Mouse (Mus musculus) kidney, adult 18-20 months (tissue): Measurements from ENCODE around the gene Ext2.

Experiments
- DNase-seq: peaks from one replicate; pipeline ENCODE4 v3.0.0; 2021

Gene Ext2

GRCm38 (mm10) chr2:93666146-93666858, 156.1 kb downstream of the Ext2 start:
- DNase-seq, result no peak

GRCm38 (mm10) chr2:93665472-93665871, 156.9 kb downstream of the Ext2 start:
- DNase-seq, result no peak

DNA sequence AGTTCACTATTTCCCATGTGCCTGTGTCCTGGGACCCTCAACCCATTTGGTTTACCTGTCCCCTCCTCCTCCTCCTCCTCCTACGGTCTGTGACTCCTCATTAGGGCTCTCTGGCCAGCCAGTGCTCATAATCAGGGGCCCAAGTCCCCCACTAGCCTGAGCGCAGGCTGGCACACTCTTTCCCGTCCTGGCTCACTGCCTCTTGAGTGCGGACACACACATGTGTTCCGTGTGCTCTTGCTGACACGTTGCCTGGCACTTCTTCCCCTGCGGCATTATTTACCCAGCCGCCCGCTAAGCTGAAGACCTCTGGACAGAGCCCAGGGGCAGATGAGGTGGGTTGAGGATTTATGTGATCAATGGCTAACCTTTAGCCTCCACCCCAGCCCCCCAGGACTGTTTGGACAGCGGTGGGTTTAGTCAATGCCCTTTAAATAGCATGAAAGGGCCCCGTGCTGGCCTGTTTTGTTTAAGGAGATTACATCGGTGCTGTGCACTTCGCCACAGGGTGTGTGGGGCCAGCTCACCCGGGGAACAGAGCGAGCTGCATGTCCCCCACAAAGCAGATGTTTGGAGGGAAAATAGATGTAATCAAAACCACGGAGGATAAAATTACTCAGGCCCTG, 160.0 kb downstream of the Ext2 start:
- DNase-seq, result no peak

DNA sequence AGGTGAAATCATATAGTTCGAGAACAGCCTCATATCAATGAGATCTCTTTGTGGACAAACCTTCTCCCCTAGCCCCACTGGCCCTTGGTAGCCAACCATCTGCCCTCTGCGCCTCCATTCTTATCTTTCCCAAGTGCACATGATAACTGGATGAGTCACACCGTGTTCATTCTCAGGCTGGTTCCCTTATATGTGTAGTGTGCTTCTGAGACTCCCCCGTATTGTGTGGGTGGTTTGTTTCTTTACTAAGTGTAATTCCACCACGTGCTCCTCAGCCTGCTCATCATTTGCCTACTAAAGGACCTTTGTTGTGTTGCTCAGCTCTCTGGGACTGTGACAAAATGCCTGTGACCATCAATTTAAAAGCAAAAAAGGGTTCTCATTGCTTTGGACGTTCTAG, 161.3 kb downstream of the Ext2 start:
- DNase-seq, result no peak

GRCm38 (mm10) chr2:93659705-93660308, 162.6 kb downstream of the Ext2 start:
- peak; percentile 17 for DNase-seq

DNA sequence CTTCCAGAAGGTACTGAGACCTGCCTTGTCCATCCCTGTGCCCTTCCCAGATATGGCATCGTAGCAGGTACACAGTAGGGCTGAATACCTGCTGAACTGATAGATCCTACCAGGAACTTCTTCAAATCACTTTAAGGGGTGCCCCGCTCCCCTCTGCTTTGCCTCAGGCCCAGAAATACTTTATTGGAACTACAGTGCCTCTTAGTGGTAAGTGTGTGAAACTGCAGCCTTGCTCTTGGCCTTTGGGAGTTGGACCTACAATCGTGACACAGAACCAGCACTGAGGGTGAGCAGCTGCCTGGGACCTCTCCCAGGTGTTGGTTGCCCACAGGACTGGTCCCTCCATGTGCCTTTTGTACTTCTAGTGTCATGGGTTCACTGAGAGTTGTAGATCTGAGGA, 163.4 kb downstream of the Ext2 start:
- DNase-seq, result peak; percentile 43

GRCm38 (mm10) chr2:93654336-93655055, 167.9 kb downstream of the Ext2 start:
- DNase-seq, result no peak

- no peak for DNase-seq
Measured at GRCm38 (mm10) chr2:93649243-93649870, 173.0 kb downstream of the Ext2 start.

GRCm38 (mm10) chr2:93647924-93648575, 174.3 kb downstream of the Ext2 start:
- no peak for DNase-seq

DNA sequence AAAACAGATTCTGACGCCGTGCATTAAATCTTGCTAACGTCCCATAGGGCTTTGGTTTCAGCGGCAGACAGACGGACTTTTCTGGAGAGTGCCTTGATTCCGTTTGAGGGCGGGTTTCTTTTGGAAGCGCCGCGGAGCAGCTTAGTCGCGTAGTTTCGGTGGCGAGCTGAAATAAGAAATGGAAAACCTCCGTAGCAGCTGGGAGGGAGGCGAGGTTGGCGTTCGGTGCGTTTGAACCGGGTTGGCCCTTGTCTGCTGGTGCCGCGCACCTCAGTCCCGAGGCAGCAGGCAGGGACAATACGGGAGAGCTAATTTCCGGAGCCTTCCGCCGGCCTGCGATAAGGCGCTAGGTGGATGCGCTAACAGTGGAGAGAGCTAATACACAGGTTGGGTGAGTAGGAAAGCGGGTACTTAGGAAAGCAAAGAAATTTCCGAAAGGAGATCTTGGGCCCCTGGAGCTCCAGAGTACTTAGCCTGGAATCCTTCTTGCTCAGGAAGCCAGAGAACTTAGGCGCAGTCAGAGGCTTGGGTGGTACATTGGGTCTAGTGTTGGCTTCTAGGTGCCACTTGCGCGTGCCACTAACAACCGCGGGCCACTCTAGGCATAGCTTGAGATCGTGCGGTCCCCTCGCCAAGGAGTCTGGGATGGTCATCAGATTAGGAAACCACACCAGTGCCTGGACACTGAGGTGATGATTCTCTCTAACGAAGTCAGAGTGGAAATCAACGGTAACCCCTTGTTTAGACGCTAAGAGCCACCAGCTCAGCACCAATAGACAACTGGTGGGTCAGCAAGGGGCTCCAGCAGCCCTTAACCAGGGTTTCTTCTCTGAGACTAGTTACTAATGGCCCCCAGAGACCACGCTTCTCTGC, 175.1 kb downstream of the Ext2 start:
- peak; percentile 34 for DNase-seq

GRCm38 (mm10) chr2:93645626-93646320, 176.6 kb downstream of the Ext2 start:
- peak; percentile 13 for DNase-seq

- no peak for DNase-seq
Measured at GRCm38 (mm10) chr2:93645197-93645596, 177.2 kb downstream of the Ext2 start.

- no peak for DNase-seq
Measured at GRCm38 (mm10) chr2:93644731-93645130, 177.6 kb downstream of the Ext2 start.

- DNase-seq, result no peak
Measured at GRCm38 (mm10) chr2:93644234-93644633, 178.1 kb downstream of the Ext2 start.

DNA sequence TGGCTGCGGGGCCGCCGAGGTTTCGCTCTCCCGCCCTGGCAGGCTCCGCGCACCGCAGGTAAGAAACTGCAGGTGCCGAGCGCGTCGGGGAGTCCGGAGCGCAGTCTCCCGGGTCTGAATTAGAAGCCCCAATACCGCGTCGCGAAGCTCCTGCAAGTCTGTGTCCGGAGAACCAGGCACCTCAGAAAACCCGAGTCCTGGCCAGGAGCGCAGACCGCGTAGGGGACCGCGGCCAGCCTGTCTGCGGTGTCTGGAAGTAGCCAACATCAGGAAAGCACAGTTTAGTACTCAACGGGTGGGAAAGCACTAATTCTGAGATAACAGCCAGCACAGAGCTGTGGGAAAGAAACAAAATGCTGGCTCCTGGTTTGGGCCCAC, 179.0 kb downstream of the Ext2 start:
- DNase-seq, result no peak

GRCm38 (mm10) chr2:93634609-93635008, 187.8 kb downstream of the Ext2 start:
- no peak for DNase-seq

DNA sequence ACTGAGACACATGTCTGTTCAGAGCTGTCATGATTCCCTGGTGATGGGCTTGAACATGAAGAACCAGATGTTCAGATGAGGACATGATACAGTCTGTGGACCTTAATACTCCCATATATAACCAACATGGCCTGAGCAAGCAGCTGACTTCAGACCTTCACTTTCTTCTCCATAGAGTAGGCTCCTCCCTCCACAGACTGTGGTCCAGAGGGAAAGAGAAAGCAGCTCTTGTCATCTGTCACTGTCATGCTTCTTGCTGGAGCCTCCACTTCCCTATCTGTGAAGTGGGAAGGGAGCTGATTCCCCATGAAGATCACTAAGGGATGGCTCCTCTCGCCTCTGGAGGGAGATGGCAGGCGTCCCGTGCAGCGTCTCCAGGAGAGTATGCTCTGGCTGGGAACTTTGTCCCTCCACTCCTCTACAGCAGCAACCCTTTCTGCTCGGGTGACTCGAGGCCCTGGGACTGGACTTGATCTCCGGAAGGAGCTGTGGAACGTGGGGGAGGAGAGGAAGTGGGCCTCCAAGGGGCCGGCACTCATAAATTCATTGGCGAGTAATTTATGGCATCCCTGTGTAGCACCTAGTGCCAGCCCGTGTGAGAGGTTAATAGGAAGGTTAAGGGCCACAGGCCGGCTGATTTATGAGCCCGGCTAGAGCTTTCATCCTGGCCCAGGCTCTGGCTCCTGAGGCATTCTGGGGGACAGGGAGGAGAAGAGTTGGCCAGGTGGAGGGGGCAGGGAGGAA, 197.5 kb downstream of the Ext2 start:
- peak; percentile 30 for DNase-seq

DNA sequence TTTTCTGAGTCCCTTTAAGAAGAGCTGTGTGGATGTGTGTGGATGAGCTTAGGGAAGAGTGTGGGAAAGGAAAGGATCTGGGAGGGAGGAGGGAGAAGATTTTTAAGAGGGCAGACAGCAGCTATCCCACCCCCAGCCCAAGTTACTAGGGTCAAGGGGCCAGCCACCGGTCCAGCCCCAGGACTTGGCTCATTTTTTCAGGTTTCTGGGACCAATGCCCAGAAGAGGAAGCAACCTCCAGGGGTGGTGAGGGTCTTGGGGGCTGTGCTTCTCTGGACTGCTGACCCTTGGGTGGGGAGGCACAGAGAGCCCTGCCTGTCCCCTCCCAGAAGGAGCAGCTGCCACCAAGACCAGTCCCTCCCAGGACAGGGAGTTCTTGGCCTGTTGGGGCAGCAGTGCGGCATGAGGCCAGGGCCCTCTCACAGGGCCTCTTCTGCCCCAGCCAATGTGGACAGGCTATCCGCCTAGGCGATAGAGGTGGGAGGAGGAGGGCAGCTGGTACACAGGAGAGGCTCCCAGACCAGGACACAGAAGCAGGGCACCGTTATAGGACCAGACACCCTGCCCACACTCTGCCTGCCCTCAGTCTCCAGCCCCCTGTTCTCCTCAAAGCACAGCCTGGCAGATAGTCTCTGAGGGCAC, 203.0 kb downstream of the Ext2 start:
- no peak for DNase-seq

DNA sequence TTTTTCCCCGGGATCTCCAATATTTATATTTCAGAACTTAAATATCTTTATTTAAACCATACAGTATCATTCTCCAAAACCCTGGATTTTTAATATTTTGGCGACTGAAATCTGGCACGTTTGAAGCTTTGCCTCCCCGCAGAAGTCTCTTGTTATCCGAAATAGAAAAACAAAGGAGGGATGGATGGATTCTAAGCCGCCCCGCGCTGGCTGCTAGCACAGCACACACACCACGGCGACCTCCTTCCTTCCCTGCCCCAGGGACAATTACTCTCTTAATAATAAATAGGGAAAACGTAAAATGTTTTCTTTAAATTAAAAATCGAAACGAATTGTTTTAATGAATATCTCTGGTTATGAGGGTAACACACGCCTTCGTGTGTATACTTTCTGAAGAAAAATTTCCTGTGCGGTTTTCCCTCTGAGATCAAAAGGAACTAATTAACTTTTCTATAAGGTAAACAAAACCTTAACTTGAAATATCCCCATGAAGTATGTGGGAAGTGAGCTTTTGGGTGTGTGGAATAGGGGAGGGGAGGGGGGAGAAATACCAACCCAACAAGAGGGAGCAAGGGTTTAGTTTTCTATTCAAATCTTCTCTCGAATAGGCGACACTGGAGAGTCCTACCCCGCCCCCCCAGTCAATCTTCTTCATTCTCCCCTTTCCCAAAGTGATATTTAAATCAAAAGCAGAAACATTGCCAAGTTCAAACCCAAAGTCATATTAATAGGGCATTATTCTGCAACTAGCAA, 203.7 kb downstream of the Ext2 start:
- DNase-seq, result no peak
